Mouse (Mus musculus): ENCODE data around the gene Gm20696.

The Gm20696 gene

GRCm38 (mm10) chr6:99665457-99666317 is 910 bp downstream of the Gm20696 start:
- no peak for DNase-seq (ENCODE audit: low spot score)

- DNase-seq (ENCODE audit: low spot score): no peak
Measured at GRCm38 (mm10) chr6:99663232-99663631, 3.4 kb downstream of the Gm20696 start.

GRCm38 (mm10) chr6:99660443-99660842 is 6.2 kb downstream of the Gm20696 start:
- no peak for DNase-seq (ENCODE audit: low spot score)

GRCm38 (mm10) chr6:99658586-99658985 is 8.0 kb downstream of the Gm20696 start:
- no peak for DNase-seq (ENCODE audit: low spot score)

- DNase-seq (ENCODE audit: low spot score): no peak
Measured at GRCm38 (mm10) chr6:99656088-99656487, 10.5 kb downstream of the Gm20696 start.

GRCm38 (mm10) chr6:99655488-99655887 is 11.1 kb downstream of the Gm20696 start:
- no peak for DNase-seq (ENCODE audit: low spot score)

GRCm38 (mm10) chr6:99654343-99654742 is 12.3 kb downstream of the Gm20696 start:
- DNase-seq (ENCODE audit: low spot score): no peak

- no peak for DNase-seq (ENCODE audit: low spot score)
Measured at GRCm38 (mm10) chr6:99652341-99652740, 14.3 kb downstream of the Gm20696 start.

- no peak for DNase-seq (ENCODE audit: low spot score)
Measured at GRCm38 (mm10) chr6:99649307-99649706, 17.3 kb downstream of the Gm20696 start.

- no peak for DNase-seq (ENCODE audit: low spot score)
Measured at GRCm38 (mm10) chr6:99646344-99646743, 20.3 kb downstream of the Gm20696 start.

- DNase-seq (ENCODE audit: low spot score): no peak
Measured at GRCm38 (mm10) chr6:99644876-99645275, 21.7 kb downstream of the Gm20696 start.

GRCm38 (mm10) chr6:99644386-99644785 is 22.2 kb downstream of the Gm20696 start:
- no peak for DNase-seq (ENCODE audit: low spot score)

GRCm38 (mm10) chr6:99643439-99644199 is 23.0 kb downstream of the Gm20696 start:
- DNase-seq (ENCODE audit: low spot score): no peak

- no peak for DNase-seq (ENCODE audit: low spot score)
Measured at GRCm38 (mm10) chr6:99637456-99637855, 29.1 kb downstream of the Gm20696 start.

GRCm38 (mm10) chr6:99636801-99637200 is 29.8 kb downstream of the Gm20696 start:
- DNase-seq (ENCODE audit: low spot score): no peak

- no peak for DNase-seq (ENCODE audit: low spot score)
Measured at GRCm38 (mm10) chr6:99636121-99636520, 30.5 kb downstream of the Gm20696 start.

- DNase-seq (ENCODE audit: low spot score): no peak
Measured at GRCm38 (mm10) chr6:99632121-99632980, 34.2 kb downstream of the Gm20696 start.

GRCm38 (mm10) chr6:99631637-99632036 is 35.0 kb downstream of the Gm20696 start:
- no peak for DNase-seq (ENCODE audit: low spot score)

GRCm38 (mm10) chr6:99629726-99630458 is 36.7 kb downstream of the Gm20696 start:
- no peak for DNase-seq (ENCODE audit: low spot score)

- no peak for DNase-seq (ENCODE audit: low spot score)
Measured at GRCm38 (mm10) chr6:99626347-99626746, 40.2 kb downstream of the Gm20696 start.

GRCm38 (mm10) chr6:99625803-99626202 is 40.8 kb downstream of the Gm20696 start:
- no peak for DNase-seq (ENCODE audit: low spot score)
